Mouse (Mus musculus) liver, embryonic 16.5 days (tissue): ENCODE measurements around the gene Glod5. TPM values are rescaled to one million over a fixed set of nuclear protein-coding genes. Genes with fewer than 3 reads are reported as not detected.
"Not testable (repeated sequence)": the region's sequence is repeated elsewhere in the genome, so short reads cannot be mapped to it uniquely, and the experiment has no call there.

Experiments used
- ATAC-seq: fragments of 200-750 bp; cut with Nextera tagmentation; 2 replicates; pipeline ENCODE4 v1.8.0; 2017; ENCODE audit warnings: low read depth, mild to moderate bottlenecking, moderate number of reproducible peaks, moderate library complexity
- H3K27ac ChIP-seq: fragments of 300-500 bp; sonication (generic); 2 replicates; pipeline ENCODE4 v1.5.1; 2014; ENCODE audit warnings: mild to moderate bottlenecking, low read length
- H3K27me3 ChIP-seq: fragments of 300-500 bp; sonication (generic); 2 replicates; pipeline ENCODE4 v1.6.1; 2014; ENCODE audit warnings: low read depth, low read length, mixed read lengths; ENCODE audit not compliant: control insufficient read depth, insufficient read depth
- H3K36me3 ChIP-seq: fragments of 300-500 bp; sonication (generic); 2 replicates; pipeline ENCODE4 v1.6.1; 2014; ENCODE audit warnings: mild to moderate bottlenecking; ENCODE audit not compliant: control insufficient read depth, insufficient read depth
- H3K4me1 ChIP-seq: fragments of 300-500 bp; sonication (generic); 2 replicates; pipeline ENCODE4 v1.6.1; 2014; ENCODE audit warnings: low read depth, low read length, mixed read lengths; ENCODE audit not compliant: control insufficient read depth
- H3K4me2 ChIP-seq: fragments of 300-500 bp; sonication (generic); 2 replicates; pipeline ENCODE4 v1.6.1; 2014; ENCODE audit warnings: low read depth, low read length, mixed read lengths
- H3K4me3 ChIP-seq: fragments of 300-500 bp; sonication (generic); 2 replicates; pipeline ENCODE4 v1.5.1; 2014; ENCODE audit warnings: low read depth, mild to moderate bottlenecking, low read length
- H3K9ac ChIP-seq: fragments of 300-500 bp; sonication (generic); 2 replicates; pipeline ENCODE4 v1.6.1; 2014; ENCODE audit warnings: low read depth, low read length
- H3K9me3 ChIP-seq: fragments of 300-500 bp; sonication (generic); replicated peaks from 2 replicates; pipeline ENCODE4 v1.6.1; 2016; ENCODE audit warnings: low read length; ENCODE audit not compliant: control insufficient read depth
- WGBS: fragments of 180-500 bp; shearing (Covaris S2); extraction: QIAGEN DNeasy Blood & Tissue Kit; methylation state at CpG from one replicate; pipeline ENCODE4 v1.1.7; 2014; ENCODE audit not compliant: insufficient replicate concordance; 5-methylcytosine and 5-hydroxymethylcytosine counted together
- polyA plus RNA-seq: library from polyadenylated mRNA; unstranded; fragments of >200 nt; fragmentation: Nextera tagmentation; extraction: Ambion mirVana; gene quantifications from 2 replicates; pipeline ENCODE4 v1.2.1, GENCODE M21; 2015

Gene Glod5
- polyA plus RNA-seq, 1 experiment from 2014 or later = 0.13 TPM

- no peaks in the 10 kb centered on the region for H3K27me3 ChIP-seq
- ATAC-seq = no peak
- H3K4me3 ChIP-seq = no peak overlapping the region
- H3K4me1 ChIP-seq = no peaks in the 10 kb centered on the region
- 25% methylated on average over 2 of the region's 2 CpGs for WGBS
- no peaks in the 10 kb centered on the region for H3K9me3 ChIP-seq
- H3K27ac ChIP-seq = no peak overlapping the region
- H3K4me2 ChIP-seq = no peak overlapping the region
- H3K9ac ChIP-seq = no peak overlapping the region
- H3K36me3 ChIP-seq = no peaks in the 10 kb centered on the region
Measured at GRCm38 (mm10) chrX:8013157-8013556, 5.1 kb downstream of the Glod5 start.

GRCm38 (mm10) chrX:8009356-8009755, 8.9 kb downstream of the Glod5 start:
- not testable (repeated sequence) for ATAC-seq, H3K9me3 ChIP-seq, H3K4me1 ChIP-seq, H3K9ac ChIP-seq, H3K36me3 ChIP-seq, H3K4me3 ChIP-seq, H3K27me3 ChIP-seq, H3K27ac ChIP-seq, H3K4me2 ChIP-seq
- WGBS = 60% methylated on average over 4 of the region's 4 CpGs

- H3K27ac ChIP-seq = no peak overlapping the region
- H3K4me3 ChIP-seq = no peak overlapping the region
- H3K27me3 ChIP-seq = no peaks in the 10 kb centered on the region
- H3K4me2 ChIP-seq = no peak overlapping the region
- no peak for ATAC-seq
- no peak overlapping the region for H3K9ac ChIP-seq
- no peaks in the 10 kb centered on the region for H3K9me3 ChIP-seq
- H3K4me1 ChIP-seq = no peaks in the 10 kb centered on the region
- no peaks in the 10 kb centered on the region for H3K36me3 ChIP-seq
- WGBS = 47% methylated on average over 5 of the region's 5 CpGs
Measured at GRCm38 (mm10) chrX:8008543-8008942, 9.7 kb downstream of the Glod5 start.

GRCm38 (mm10) chrX:8002971-8003370, 15.3 kb downstream of the Glod5 start:
- Histone ChIP-seq H3K27me3 (no peaks in the 10 kb centered on the region), H3K4me1 (peaks cover 5% of the 10 kb centered on the region), H3K4me2 (no peak overlapping the region), H3K9ac (no peak overlapping the region), H3K27ac (no peak overlapping the region), H3K4me3 (no peak overlapping the region), H3K9me3 (no peaks in the 10 kb centered on the region), H3K36me3 (no peaks in the 10 kb centered on the region)
- no peak for ATAC-seq
- 52% methylated on average over 4 of the region's 4 CpGs for WGBS

- no peaks in the 10 kb centered on the region for H3K27me3 ChIP-seq
- no peak overlapping the region for H3K27ac ChIP-seq
- peaks cover 5% of the 10 kb centered on the region for H3K4me1 ChIP-seq
- H3K4me3 ChIP-seq = no peak overlapping the region
- ATAC-seq = no peak
- no peaks in the 10 kb centered on the region for H3K9me3 ChIP-seq
- H3K4me2 ChIP-seq = no peak overlapping the region
- 62% methylated on average over 5 of the region's 5 CpGs for WGBS
- H3K9ac ChIP-seq = no peak overlapping the region
- no peaks in the 10 kb centered on the region for H3K36me3 ChIP-seq
Measured at GRCm38 (mm10) chrX:8002001-8002400, 16.3 kb downstream of the Glod5 start.

GRCm38 (mm10) chrX:8000546-8001192, 17.6 kb downstream of the Glod5 start:
- H3K4me2 ChIP-seq = no peak overlapping the region
- H3K9ac ChIP-seq = no peak overlapping the region
- no peaks in the 10 kb centered on the region for H3K36me3 ChIP-seq
- ATAC-seq = peak; percentile 84
- peak overlapping the region; percentile 48 for H3K27ac ChIP-seq
- peaks cover 5% of the 10 kb centered on the region for H3K4me1 ChIP-seq
- no peaks in the 10 kb centered on the region for H3K27me3 ChIP-seq
- WGBS = 59% methylated on average over 3 of the region's 3 CpGs
- H3K4me3 ChIP-seq = no peak overlapping the region
- no peaks in the 10 kb centered on the region for H3K9me3 ChIP-seq

- ATAC-seq = peak; percentile 93
- peak overlapping the region; percentile 27; the same call in 1 of the 2 replicates for H3K4me3 ChIP-seq
- H3K27me3 ChIP-seq = no peaks in the 10 kb centered on the region
- H3K9me3 ChIP-seq = no peaks in the 10 kb centered on the region
- peaks cover 16% of the 10 kb centered on the region for H3K4me1 ChIP-seq
- H3K4me2 ChIP-seq = peak overlapping the region; percentile 55
- H3K9ac ChIP-seq = 0 out of 2 replicates have a peak overlapping the region, but pooled peaks have one; percentile 18
- no peaks in the 10 kb centered on the region for H3K36me3 ChIP-seq
- 35% methylated on average over 10 of the region's 10 CpGs for WGBS
- H3K27ac ChIP-seq = peak overlapping the region; percentile 93
Measured at GRCm38 (mm10) chrX:7993068-7993735, 25.1 kb downstream of the Glod5 start.

- Histone ChIP-seq H3K9me3 (no peaks in the 10 kb centered on the region), H3K27ac (peak overlapping the region; percentile 93), H3K4me3 (peak overlapping the region; percentile 27; the same call in 1 of the 2 replicates), H3K4me1 (peaks cover 16% of the 10 kb centered on the region), H3K9ac (peak overlapping the region; percentile 21; the same call in 1 of the 2 replicates), H3K4me2 (peak overlapping the region; percentile 55), H3K27me3 (no peaks in the 10 kb centered on the region), H3K36me3 (no peaks in the 10 kb centered on the region)
- ATAC-seq = peak; percentile 84
- WGBS = 32% methylated on average over 8 of the region's 8 CpGs
Measured at GRCm38 (mm10) chrX:7992379-7993067, 25.8 kb downstream of the Glod5 start.

- 79% methylated on average over 7 of the region's 7 CpGs for WGBS
- no peaks in the 10 kb centered on the region for H3K36me3 ChIP-seq
- H3K4me1 ChIP-seq = no peaks in the 10 kb centered on the region; the same call in 1 of the 2 replicates
- no peak overlapping the region for H3K4me3 ChIP-seq
- H3K9ac ChIP-seq = no peak overlapping the region
- ATAC-seq = no peak
- H3K9me3 ChIP-seq = no peaks in the 10 kb centered on the region
- no peak overlapping the region for H3K4me2 ChIP-seq
- H3K27ac ChIP-seq = no peak overlapping the region
- H3K27me3 ChIP-seq = no peaks in the 10 kb centered on the region
Measured at GRCm38 (mm10) chrX:7981368-7981767, 36.9 kb downstream of the Glod5 start.
